Mouse (Mus musculus) brain, embryonic 14.5 days (tissue): ENCODE measurements around the gene Entr1. TPM values are rescaled to one million over a fixed set of nuclear protein-coding genes. Genes with fewer than 3 reads are reported as not detected.

Source experiments
- DNase-seq: peaks from one replicate; pipeline ENCODE4 v3.0.0-alpha.2; 2011; ENCODE audit warnings: low read depth
- CTCF ChIP-seq: fragments of 200-500 bp; IDR thresholded peaks from 2 replicates; pipeline ENCODE4 v1.5.1; 2012; ENCODE audit warnings: inconsistent platforms, mild to moderate bottlenecking, moderate library complexity, borderline replicate concordance; ENCODE audit not compliant: insufficient read depth, insufficient read length; ENCODE audit errors: extremely low read depth
- POLR2A ChIP-seq: fragments of 200-500 bp; IDR thresholded peaks from 2 replicates; pipeline ENCODE4 v1.6.1; 2012; ENCODE audit warnings: mild to moderate bottlenecking, inconsistent platforms, borderline replicate concordance; ENCODE audit not compliant: poor library complexity, insufficient read depth, insufficient read length, severe bottlenecking; ENCODE audit errors: extremely low read depth
- polyA plus RNA-seq: library from polyadenylated mRNA; depleted of rRNA; stranded (reverse); fragments of >200 nt; gene quantifications from 2 replicates; pipeline ENCODE4 v1.2.3, GENCODE M21; 2012

Gene Entr1
- polyA plus RNA-seq, 1 experiment, result 222 TPM

DNA sequence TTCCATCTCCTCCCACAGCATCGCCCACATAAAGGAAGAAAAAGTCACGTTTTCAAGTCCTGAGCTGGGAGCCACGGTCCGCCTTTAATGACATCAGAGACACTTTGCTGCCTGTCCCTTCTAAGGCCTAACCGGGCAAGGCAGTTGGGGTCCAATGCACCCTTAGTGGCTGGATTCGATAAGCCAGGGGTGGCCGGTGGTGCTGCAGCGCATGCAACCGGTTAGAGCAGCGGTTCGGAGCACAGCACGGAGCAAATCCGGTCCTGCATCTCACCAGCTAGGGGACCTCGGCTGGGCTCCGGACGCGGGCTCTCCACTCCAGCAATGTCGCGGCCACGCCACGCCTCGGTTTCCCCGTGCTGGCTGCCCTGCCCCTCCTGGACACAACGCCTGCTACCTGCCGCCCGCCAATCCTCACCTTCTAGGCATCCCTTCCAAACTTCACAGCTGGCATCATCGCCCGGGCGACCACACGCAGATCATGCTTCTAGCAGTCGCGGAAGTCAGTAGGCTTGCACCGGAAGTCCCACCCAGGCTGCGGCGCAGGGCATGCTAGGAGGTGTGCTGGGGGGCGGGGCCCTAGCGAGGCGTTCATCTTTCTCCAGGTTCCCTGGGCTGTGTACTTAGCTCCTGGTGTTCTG, 8.9 kb downstream of the Entr1 start, which contains the start of gene Snapc4:
Gene Snapc4, minus strand, starts transcription at position 523 of the 641 bp plus-strand sequence.
- peak; percentile 94 for DNase-seq
- TF ChIP-seq POLR2A (0 out of 2 replicates have a peak, but pooled peaks have one; percentile 21), CTCF (no peak)

GRCm38 (mm10) chr2:26372396-26372795, 16.7 kb downstream of the Entr1 start:
- DNase-seq, result no peak
- TF ChIP-seq CTCF, result no peak
- TF ChIP-seq POLR2A, result no peak

DNA sequence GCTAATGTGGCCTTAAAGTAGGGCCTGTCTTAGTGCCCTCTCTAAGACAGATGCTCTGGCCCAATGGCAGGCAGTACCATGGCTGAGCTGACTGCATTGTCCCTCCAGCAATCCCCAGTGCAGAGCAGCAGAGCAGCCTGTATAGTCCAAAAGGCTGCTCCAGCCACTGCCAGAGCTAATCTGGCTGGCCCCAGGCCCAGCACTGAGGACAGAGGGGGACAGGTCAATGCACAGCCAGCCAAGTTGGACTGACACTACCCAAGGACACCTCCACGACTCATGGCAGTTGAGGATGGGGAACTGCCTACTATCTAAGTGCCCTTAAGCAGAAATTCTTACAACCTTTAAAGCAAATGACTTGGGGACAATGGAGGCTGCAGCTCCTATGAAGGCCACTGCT, 20.5 kb downstream of the Entr1 start:
- no peak for TF ChIP-seq POLR2A

GRCm38 (mm10) chr2:26367911-26368310, 21.2 kb downstream of the Entr1 start:
- TF ChIP-seq CTCF, result no peak
- TF ChIP-seq POLR2A, result no peak
- no peak for DNase-seq

More for the DNA sequence above, 20.5 kb downstream of the Entr1 start:
- no peak for DNase-seq

GRCm38 (mm10) chr2:26364738-26365465, 24.2 kb downstream of the Entr1 start:
- no peak for DNase-seq
- no peak for TF ChIP-seq POLR2A
- TF ChIP-seq CTCF, result no peak

- TF ChIP-seq POLR2A, result no peak
- TF ChIP-seq CTCF, result no peak
- DNase-seq, result no peak
Measured at GRCm38 (mm10) chr2:26363481-26363880, 25.6 kb downstream of the Entr1 start.

- no peak for TF ChIP-seq POLR2A
- TF ChIP-seq CTCF, result no peak
Measured at GRCm38 (mm10) chr2:26362991-26363390, 26.1 kb downstream of the Entr1 start.

GRCm38 (mm10) chr2:26360772-26361171, 28.3 kb downstream of the Entr1 start, which contains the start of gene Card9:
Gene Card9, minus strand, starts transcription at chr2:26360918.
- TF ChIP-seq POLR2A, result no peak
- no peak for TF ChIP-seq CTCF
- no peak for DNase-seq

More at GRCm38 (mm10) chr2:26362991-26363390, 26.1 kb downstream of the Entr1 start:
- DNase-seq, result no peak

- no peak for DNase-seq
Measured at GRCm38 (mm10) chr2:26359983-26360382, 29.1 kb downstream of the Entr1 start.

DNA sequence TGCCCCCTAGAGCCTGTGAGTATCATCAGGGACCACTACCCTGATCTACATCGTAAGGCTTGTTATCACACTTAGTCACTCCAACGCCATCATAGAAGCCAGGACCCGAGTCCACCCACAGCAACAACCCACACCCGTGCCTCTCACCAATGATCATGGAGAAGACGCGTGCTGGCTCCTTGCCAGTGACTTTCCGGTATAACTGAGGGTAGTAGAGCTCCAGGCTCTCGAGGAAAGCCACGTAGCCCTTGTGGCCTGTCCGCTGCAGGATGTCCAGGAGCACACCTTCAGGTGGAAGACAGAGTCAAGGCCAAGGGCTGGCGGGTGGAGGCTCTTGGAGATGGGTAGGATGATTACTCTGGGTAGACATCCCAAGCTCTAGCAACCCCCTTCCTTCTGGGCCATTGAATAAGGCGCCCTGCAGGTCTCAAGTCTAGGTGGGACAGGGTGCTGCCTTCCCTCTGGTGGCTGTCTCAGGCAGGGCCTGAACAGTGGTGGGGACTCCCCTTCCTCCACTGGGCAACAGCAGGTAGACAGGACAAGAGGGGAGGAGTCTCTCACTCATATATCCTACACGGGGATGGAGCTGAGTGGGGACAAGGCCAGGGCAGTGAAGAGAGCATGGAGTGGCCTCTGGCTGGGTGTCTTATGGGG, 30.3 kb downstream of the Entr1 start:
- DNase-seq, result no peak
- TF ChIP-seq POLR2A (no peak), CTCF (no peak)

More at GRCm38 (mm10) chr2:26359983-26360382, 29.1 kb downstream of the Entr1 start:
- TF ChIP-seq POLR2A (no peak), CTCF (no peak)

DNA sequence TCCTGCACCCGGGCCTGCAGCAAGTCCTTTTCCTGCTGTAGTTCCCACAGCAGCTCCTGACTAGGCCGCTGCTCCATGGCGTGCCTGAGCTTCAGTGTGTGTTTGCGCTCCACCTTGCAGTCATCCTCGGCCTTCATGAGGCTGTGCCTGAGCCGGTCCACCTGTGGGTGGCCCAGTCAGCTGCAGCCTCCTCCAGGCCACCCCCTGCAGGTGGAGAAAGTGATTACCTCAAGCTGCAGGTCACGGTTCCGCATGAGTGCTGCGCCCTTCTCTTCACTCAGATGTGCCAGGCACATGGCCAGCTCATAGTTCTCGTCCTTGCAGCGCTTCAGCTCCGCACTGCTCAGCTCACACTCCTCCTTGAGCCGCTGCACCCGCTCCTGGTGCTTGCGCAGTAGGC, 31.6 kb downstream of the Entr1 start:
- no peak for DNase-seq
- TF ChIP-seq CTCF (no peak), POLR2A (no peak)
